Mouse (Mus musculus): Measurements from ENCODE around the gene Hook2. TPM values are rescaled to one million over a fixed set of nuclear protein-coding genes. Genes with fewer than 3 reads are reported as not detected.
A peak's percentile ranks its signal among the peaks of the same experiment; 100 is the strongest.

Hook2 gene
- total and polyA plus RNA-seq, 2 experiments from 2014 or later: 28.7 to 30.3 TPM

GRCm38 (mm10) chr8:85036718-85037365 lies 46.4 kb downstream of the Hook2 start, which contains the start of gene Tnpo2:
Gene Tnpo2 (plus strand): TSS chr8:85036915.
- peak; percentile 93 for ATAC-seq
- WGBS: under 1% methylated on average over 58 of the region's 59 CpGs

GRCm38 (mm10) chr8:85037366-85037680 lies 46.9 kb downstream of the Hook2 start:
- Histone ChIP-seq H3K4me3 (ENCODE audit: low read depth, low read length) (peak overlapping the region; percentile 64), H3K9me3 (ENCODE audit: low read length) (no peaks in the 10 kb centered on the region), H3K9ac (peak overlapping the region; percentile 68), H3K27me3 (ENCODE audit: insufficient read depth, low read length) (no peaks in the 10 kb centered on the region), H3K27ac (ENCODE audit: low read depth, low read length) (peak overlapping the region; percentile 96), H3K36me3 (ENCODE audit: insufficient read depth) (peaks cover 29% of the 10 kb centered on the region), H3K4me2 (ENCODE audit: low read depth) (peak overlapping the region; percentile 97), H3K4me1 (ENCODE audit: insufficient read depth) (0 out of 2 replicates have a peak, but pooled peaks cover 18% of the 10 kb centered on the region)
- DNase-seq (no peak), ATAC-seq (peak; percentile 64)
- 0% methylated on average over 14 of the region's 14 CpGs for WGBS
- no peak for TF ChIP-seq CTCF (IDR thresholded peaks at IDR 0.05; ENCODE audit: low read depth)

More at GRCm38 (mm10) chr8:85036718-85037365, 46.4 kb downstream of the Hook2 start, which contains the start of gene Tnpo2:
- TF ChIP-seq CTCF (IDR thresholded peaks at IDR 0.05; ENCODE audit: low read depth): no peak
- Histone ChIP-seq H3K36me3 (ENCODE audit: insufficient read depth) (peaks cover 30% of the 10 kb centered on the region), H3K27me3 (ENCODE audit: insufficient read depth, low read length) (no peaks in the 10 kb centered on the region), H3K9me3 (ENCODE audit: low read length) (no peaks in the 10 kb centered on the region), H3K4me1 (ENCODE audit: insufficient read depth) (0 out of 2 replicates have a peak, but pooled peaks cover 18% of the 10 kb centered on the region), H3K4me2 (ENCODE audit: low read depth) (peak within 1 kb of the TSS; percentile 97), H3K27ac (ENCODE audit: low read depth, low read length) (peak within 1 kb of the TSS; percentile 96), H3K9ac (peak within 1 kb of the TSS; percentile 68), H3K4me3 (ENCODE audit: low read depth, low read length) (peak within 1 kb of the TSS; percentile 64)
- DNase-seq: peak; percentile 98

GRCm38 (mm10) chr8:85037681-85038531 lies 47.5 kb downstream of the Hook2 start:
- Histone ChIP-seq H3K4me2 (ENCODE audit: low read depth) (peak overlapping the region; percentile 97), H3K9me3 (ENCODE audit: low read length) (no peaks in the 10 kb centered on the region), H3K27me3 (ENCODE audit: insufficient read depth, low read length) (no peaks in the 10 kb centered on the region), H3K27ac (ENCODE audit: low read depth, low read length) (peak overlapping the region; percentile 96), H3K9ac (peak overlapping the region; percentile 68), H3K4me1 (ENCODE audit: insufficient read depth) (0 out of 2 replicates have a peak, but pooled peaks cover 18% of the 10 kb centered on the region), H3K4me3 (ENCODE audit: low read depth, low read length) (peak overlapping the region; percentile 64), H3K36me3 (ENCODE audit: insufficient read depth) (peaks cover 23% of the 10 kb centered on the region)
- ATAC-seq: peak; percentile 18
- DNase-seq: peak; percentile 52
- 2% methylated on average over 57 of the region's 57 CpGs for whole genome bisulfite sequencing
- TF ChIP-seq CTCF (IDR thresholded peaks at IDR 0.05; ENCODE audit: low read depth): no peak

- 89% methylated on average over 6 of the region's 6 CpGs for whole genome bisulfite sequencing
- no peak for TF ChIP-seq CTCF (IDR thresholded peaks at IDR 0.05; ENCODE audit: low read depth)
- no peak for ATAC-seq
- Histone ChIP-seq H3K9ac (no peak overlapping the region), H3K27ac (ENCODE audit: low read depth, low read length) (no peak overlapping the region), H3K4me3 (ENCODE audit: low read depth, low read length) (no peak overlapping the region), H3K9me3 (ENCODE audit: low read length) (no peaks in the 10 kb centered on the region), H3K4me2 (ENCODE audit: low read depth) (no peak overlapping the region), H3K36me3 (ENCODE audit: insufficient read depth) (peaks cover 63% of the 10 kb centered on the region), H3K4me1 (ENCODE audit: insufficient read depth) (0 out of 2 replicates have a peak, but pooled peaks cover 2% of the 10 kb centered on the region), H3K27me3 (ENCODE audit: insufficient read depth, low read length) (no peaks in the 10 kb centered on the region)
- no peak for DNase-seq
These were observed 53.2 kb downstream of the Hook2 start for GRCm38 (mm10) chr8:85043619-85044018.

Other genes starting within 250 kb of the Hook2 start
- gene Nfix, start 190.3 kb upstream of the Hook2 start, total RNA-seq (2014; rRNA removed): 111 and 116 TPM in 2 replicates
- gene Nfix, start 190.3 kb upstream of the Hook2 start, polyA plus RNA-seq (2015; fragmentation: Nextera tagmentation; extraction: Ambion mirVana): 347 and 376 TPM in 2 replicates
- 4.7 and 6.9 TPM in 2 replicates for gene Dand5, start 167.8 kb upstream of the Hook2 start, total RNA-seq (2014; rRNA removed)
- gene Dand5, start 167.8 kb upstream of the Hook2 start, polyA plus RNA-seq (2015; fragmentation: Nextera tagmentation; extraction: Ambion mirVana): 8.2 and 10.0 TPM in 2 replicates
- 24.7 and 28.7 TPM in 2 replicates for gene Gadd45gip1, start 159.1 kb upstream of the Hook2 start, total RNA-seq (2014; rRNA removed)
- gene Gadd45gip1, start 159.1 kb upstream of the Hook2 start, polyA plus RNA-seq (2015; fragmentation: Nextera tagmentation; extraction: Ambion mirVana): 36.7 and 40.8 TPM in 2 replicates
- gene Rad23a, start 149.9 kb upstream of the Hook2 start, total RNA-seq (2014; rRNA removed): 32.2 and 55.3 TPM in 2 replicates
- gene Rad23a, start 149.9 kb upstream of the Hook2 start, polyA plus RNA-seq (2015; fragmentation: Nextera tagmentation; extraction: Ambion mirVana): 63.5 and 77.4 TPM in 2 replicates
- gene Calr, start 143.7 kb upstream of the Hook2 start, total RNA-seq (2014; rRNA removed): 470 and 505 TPM in 2 replicates
- 354 and 405 TPM in 2 replicates for gene Calr, start 143.7 kb upstream of the Hook2 start, polyA plus RNA-seq (2015; fragmentation: Nextera tagmentation; extraction: Ambion mirVana)
- gene Farsa, start 133.6 kb upstream of the Hook2 start, total RNA-seq (2014; rRNA removed): 77.1 and 91.2 TPM in 2 replicates
- gene Farsa, start 133.6 kb upstream of the Hook2 start, polyA plus RNA-seq (2015; fragmentation: Nextera tagmentation; extraction: Ambion mirVana): 100 and 103 TPM in 2 replicates
- gene Syce2, start 118.5 kb upstream of the Hook2 start, total RNA-seq (2014; rRNA removed): 27.5 and 32.2 TPM in 2 replicates
- gene Syce2, start 118.5 kb upstream of the Hook2 start, polyA plus RNA-seq (2015; fragmentation: Nextera tagmentation; extraction: Ambion mirVana): 77.9 and 78.2 TPM in 2 replicates
- 28.9 and 31.5 TPM in 2 replicates for gene Gcdh, start 96.7 kb upstream of the Hook2 start, total RNA-seq (2014; rRNA removed)
- gene Gcdh, start 96.7 kb upstream of the Hook2 start, polyA plus RNA-seq (2015; fragmentation: Nextera tagmentation; extraction: Ambion mirVana): 21.3 and 27.5 TPM in 2 replicates
- gene Klf1, start 88.7 kb upstream of the Hook2 start, total RNA-seq (2014; rRNA removed): 0.46 TPM in 1 of 2 replicates, not detected in the other
- 0.50 and 0.77 TPM in 2 replicates for gene Klf1, start 88.7 kb upstream of the Hook2 start, polyA plus RNA-seq (2015; fragmentation: Nextera tagmentation; extraction: Ambion mirVana)
- gene Dnase2a, start 82.0 kb upstream of the Hook2 start, total RNA-seq (2014; rRNA removed): 3.6 and 3.7 TPM in 2 replicates
- gene Dnase2a, start 82.0 kb upstream of the Hook2 start, polyA plus RNA-seq (2015; fragmentation: Nextera tagmentation; extraction: Ambion mirVana): 6.3 and 7.1 TPM in 2 replicates
- gene Mast1, start 53.2 kb upstream of the Hook2 start, total RNA-seq (2014; rRNA removed): 39.7 and 57.7 TPM in 2 replicates
- gene Mast1, start 53.2 kb upstream of the Hook2 start, polyA plus RNA-seq (2015; fragmentation: Nextera tagmentation; extraction: Ambion mirVana): 44.2 and 63.8 TPM in 2 replicates
- gene Rtbdn, start 43.6 kb upstream of the Hook2 start, total RNA-seq (2014; rRNA removed): 4.8 and 10.4 TPM in 2 replicates
- 1.7 and 3.5 TPM in 2 replicates for gene Rtbdn, start 43.6 kb upstream of the Hook2 start, polyA plus RNA-seq (2015; fragmentation: Nextera tagmentation; extraction: Ambion mirVana)
- not detected in 2 replicates for gene Gm49661, start 21.2 kb upstream of the Hook2 start, total RNA-seq (2014; rRNA removed)
- gene Gm49661, start 21.2 kb upstream of the Hook2 start, polyA plus RNA-seq (2015; fragmentation: Nextera tagmentation; extraction: Ambion mirVana): not detected in 2 replicates
- 814 and 983 TPM in 2 replicates for gene Prdx2, start 21.0 kb upstream of the Hook2 start, total RNA-seq (2014; rRNA removed)
- 974 and 1,110 TPM in 2 replicates for gene Prdx2, start 21.0 kb upstream of the Hook2 start, polyA plus RNA-seq (2015; fragmentation: Nextera tagmentation; extraction: Ambion mirVana)
- 39.8 and 42.7 TPM in 2 replicates for gene Rnaseh2a, start 20.8 kb upstream of the Hook2 start, total RNA-seq (2014; rRNA removed)
- gene Rnaseh2a, start 20.8 kb upstream of the Hook2 start, polyA plus RNA-seq (2015; fragmentation: Nextera tagmentation; extraction: Ambion mirVana): 52.2 and 56.3 TPM in 2 replicates
- gene Junb, start 11.9 kb upstream of the Hook2 start, total RNA-seq (2014; rRNA removed): 21.9 and 22.2 TPM in 2 replicates
- gene Junb, start 11.9 kb upstream of the Hook2 start, polyA plus RNA-seq (2015; fragmentation: Nextera tagmentation; extraction: Ambion mirVana): 10.1 and 15.9 TPM in 2 replicates
- gene Best2, start 23.9 kb downstream of the Hook2 start, total RNA-seq (2014; rRNA removed): not detected in 2 replicates
- 0.11 and 0.15 TPM in 2 replicates for gene Best2, start 23.9 kb downstream of the Hook2 start, polyA plus RNA-seq (2015; fragmentation: Nextera tagmentation; extraction: Ambion mirVana)
- 136 and 160 TPM in 2 replicates for gene Asna1, start 34.7 kb downstream of the Hook2 start, total RNA-seq (2014; rRNA removed)
- 153 and 180 TPM in 2 replicates for gene Asna1, start 34.7 kb downstream of the Hook2 start, polyA plus RNA-seq (2015; fragmentation: Nextera tagmentation; extraction: Ambion mirVana)
- 338 and 447 TPM in 2 replicates for gene Trir, start 36.2 kb downstream of the Hook2 start, total RNA-seq (2014; rRNA removed)
- gene Trir, start 36.2 kb downstream of the Hook2 start, polyA plus RNA-seq (2015; fragmentation: Nextera tagmentation; extraction: Ambion mirVana): 161 and 178 TPM in 2 replicates
- gene Tnpo2, start 46.3 kb downstream of the Hook2 start, total RNA-seq (2014; rRNA removed): 129 and 155 TPM in 2 replicates
- gene Tnpo2, start 46.3 kb downstream of the Hook2 start, polyA plus RNA-seq (2015; fragmentation: Nextera tagmentation; extraction: Ambion mirVana): 40.4 and 52.3 TPM in 2 replicates
- 106 and 115 TPM in 2 replicates for gene Fbxw9, start 69.5 kb downstream of the Hook2 start, total RNA-seq (2014; rRNA removed)
- 79.8 and 87.4 TPM in 2 replicates for gene Fbxw9, start 69.5 kb downstream of the Hook2 start, polyA plus RNA-seq (2015; fragmentation: Nextera tagmentation; extraction: Ambion mirVana)
- gene Gm5741, start 77.4 kb downstream of the Hook2 start, total RNA-seq (2014; rRNA removed): not detected in 2 replicates
- gene Gm5741, start 77.4 kb downstream of the Hook2 start, polyA plus RNA-seq (2015; fragmentation: Nextera tagmentation; extraction: Ambion mirVana): 0.74 and 3.0 TPM in 2 replicates
- gene Dhps, start 81.2 kb downstream of the Hook2 start, total RNA-seq (2014; rRNA removed): 63.1 and 74.3 TPM in 2 replicates
- 104 and 118 TPM in 2 replicates for gene Dhps, start 81.2 kb downstream of the Hook2 start, polyA plus RNA-seq (2015; fragmentation: Nextera tagmentation; extraction: Ambion mirVana)
- gene Wdr83os, start 90.1 kb downstream of the Hook2 start, total RNA-seq (2014; rRNA removed): 80.8 and 105 TPM in 2 replicates
- 171 and 182 TPM in 2 replicates for gene Wdr83os, start 90.1 kb downstream of the Hook2 start, polyA plus RNA-seq (2015; fragmentation: Nextera tagmentation; extraction: Ambion mirVana)
- 22.1 and 22.5 TPM in 2 replicates for gene Wdr83, start 90.7 kb downstream of the Hook2 start, total RNA-seq (2014; rRNA removed)
- 35.3 and 37.2 TPM in 2 replicates for gene Wdr83, start 90.7 kb downstream of the Hook2 start, polyA plus RNA-seq (2015; fragmentation: Nextera tagmentation; extraction: Ambion mirVana)
- 24.9 and 28.8 TPM in 2 replicates for gene Man2b1, start 92.7 kb downstream of the Hook2 start, total RNA-seq (2014; rRNA removed)
- 14.8 and 18.0 TPM in 2 replicates for gene Man2b1, start 92.7 kb downstream of the Hook2 start, polyA plus RNA-seq (2015; fragmentation: Nextera tagmentation; extraction: Ambion mirVana)
- gene Zfp791, start 132.5 kb downstream of the Hook2 start, total RNA-seq (2014; rRNA removed): 2.7 and 3.2 TPM in 2 replicates
- gene Zfp791, start 132.5 kb downstream of the Hook2 start, polyA plus RNA-seq (2015; fragmentation: Nextera tagmentation; extraction: Ambion mirVana): 1.5 and 2.4 TPM in 2 replicates
- not detected in 2 replicates for gene Cks1brt, start 161.3 kb downstream of the Hook2 start, total RNA-seq (2014; rRNA removed)
- gene Cks1brt, start 161.3 kb downstream of the Hook2 start, polyA plus RNA-seq (2015; fragmentation: Nextera tagmentation; extraction: Ambion mirVana): not detected in 2 replicates
- gene Olfr371, start 235.4 kb downstream of the Hook2 start, total RNA-seq (2014; rRNA removed): not detected in 2 replicates
- not detected in 2 replicates for gene Olfr371, start 235.4 kb downstream of the Hook2 start, polyA plus RNA-seq (2015; fragmentation: Nextera tagmentation; extraction: Ambion mirVana)